Mouse (Mus musculus): Measurements from ENCODE around the gene Rps19bp1. TPM values are rescaled to one million over a fixed set of nuclear protein-coding genes. Genes with fewer than 3 reads are reported as not detected.

Gene Rps19bp1
- polyA plus RNA-seq, 1 experiment, result 25.8 TPM

GRCm38 (mm10) chr15:80256656-80257601, 7.2 kb downstream of the Rps19bp1 start:
- Histone ChIP-seq H3K4me3 (ENCODE audit: insufficient read depth, low read depth, low read length) (peak overlapping the region; percentile 93), H3K4me1 (ENCODE audit: control insufficient read depth, insufficient read depth, low read length) (peaks cover 14% of the 10 kb centered on the region; the same call in 1 of the 2 replicates), H3K27me3 (replicated peaks; ENCODE audit: control insufficient read depth, insufficient read depth, low read length) (no peaks in the 10 kb centered on the region), H3K36me3 (ENCODE audit: control insufficient read depth, insufficient read depth, low read length) (peaks cover 17% of the 10 kb centered on the region), H3K27ac (ENCODE audit: insufficient read depth, low read depth, low read length) (peak overlapping the region; percentile 81; the same call in 1 of the 2 replicates)
- DNase-seq, result no peak
- 34% methylated on average over 12 of the region's 12 CpGs for WGBS
- TF ChIP-seq CTCF (conservative IDR thresholded peaks at IDR 0.05; ENCODE audit: insufficient read depth, insufficient read length, low read depth, low read length), result no peak
- peak; percentile 16 for TF ChIP-seq POLR2A (IDR thresholded peaks at IDR 0.05; ENCODE audit: low read depth, low read length)

- Histone ChIP-seq H3K27ac (ENCODE audit: insufficient read depth, low read depth, low read length) (peak overlapping the region; percentile 81), H3K36me3 (ENCODE audit: control insufficient read depth, insufficient read depth, low read length) (peaks cover 17% of the 10 kb centered on the region), H3K4me1 (ENCODE audit: control insufficient read depth, insufficient read depth, low read length) (peaks cover 14% of the 10 kb centered on the region; the same call in 1 of the 2 replicates), H3K4me3 (ENCODE audit: insufficient read depth, low read depth, low read length) (peak overlapping the region; percentile 93), H3K27me3 (replicated peaks; ENCODE audit: control insufficient read depth, insufficient read depth, low read length) (no peaks in the 10 kb centered on the region)
- no peak for DNase-seq
- 3% methylated on average over 16 of the region's 16 CpGs for WGBS
- TF ChIP-seq CTCF (conservative IDR thresholded peaks at IDR 0.05; ENCODE audit: insufficient read depth, insufficient read length, low read depth, low read length) (no peak), POLR2A (IDR thresholded peaks at IDR 0.05; ENCODE audit: low read depth, low read length) (no peak)
Measured at GRCm38 (mm10) chr15:80256242-80256641, 7.9 kb downstream of the Rps19bp1 start.

GRCm38 (mm10) chr15:80255646-80256121, 8.4 kb downstream of the Rps19bp1 start:
- Histone ChIP-seq H3K36me3 (ENCODE audit: control insufficient read depth, insufficient read depth, low read length) (peaks cover 17% of the 10 kb centered on the region), H3K27ac (ENCODE audit: insufficient read depth, low read depth, low read length) (peak overlapping the region; percentile 99), H3K27me3 (replicated peaks; ENCODE audit: control insufficient read depth, insufficient read depth, low read length) (no peaks in the 10 kb centered on the region), H3K4me3 (ENCODE audit: insufficient read depth, low read depth, low read length) (peak overlapping the region; percentile 93), H3K4me1 (ENCODE audit: control insufficient read depth, insufficient read depth, low read length) (peaks cover 14% of the 10 kb centered on the region; the same call in 1 of the 2 replicates)
- no peak for TF ChIP-seq POLR2A (IDR thresholded peaks at IDR 0.05; ENCODE audit: low read depth, low read length)
- TF ChIP-seq CTCF (conservative IDR thresholded peaks at IDR 0.05; ENCODE audit: insufficient read depth, insufficient read length, low read depth, low read length), result no peak
- DNase-seq, result peak; percentile 86
- 1% methylated on average over 51 of the region's 51 CpGs for WGBS

- peaks cover 14% of the 10 kb centered on the region; the same call in 1 of the 2 replicates for H3K4me1 ChIP-seq (ENCODE audit: control insufficient read depth, insufficient read depth, low read length)
- peak within 1 kb of the TSS; percentile 99 for H3K27ac ChIP-seq (ENCODE audit: insufficient read depth, low read depth, low read length)
- peak; percentile 100 for DNase-seq
- no peaks in the 10 kb centered on the region for H3K27me3 ChIP-seq (replicated peaks; ENCODE audit: control insufficient read depth, insufficient read depth, low read length)
- TF ChIP-seq CTCF (conservative IDR thresholded peaks at IDR 0.05; ENCODE audit: insufficient read depth, insufficient read length, low read depth, low read length) (no peak), POLR2A (IDR thresholded peaks at IDR 0.05; ENCODE audit: low read depth, low read length) (peak; percentile 100)
- peaks cover 17% of the 10 kb centered on the region for H3K36me3 ChIP-seq (ENCODE audit: control insufficient read depth, insufficient read depth, low read length)
- under 1% methylated on average over 62 of the region's 62 CpGs for WGBS
- H3K4me3 ChIP-seq (ENCODE audit: insufficient read depth, low read depth, low read length), result peak within 1 kb of the TSS; percentile 93
Measured at GRCm38 (mm10) chr15:80254847-80255645, 9.1 kb downstream of the Rps19bp1 start, which contains the start of gene Atf4. TSS of gene Atf4 (plus strand) at chr15:80255184.

GRCm38 (mm10) chr15:80254207-80254606, 9.9 kb downstream of the Rps19bp1 start:
- 25% methylated on average over 6 of the region's 6 CpGs for WGBS
- H3K27me3 ChIP-seq (replicated peaks; ENCODE audit: control insufficient read depth, insufficient read depth, low read length), result no peaks in the 10 kb centered on the region
- H3K27ac ChIP-seq (ENCODE audit: insufficient read depth, low read depth, low read length), result peak overlapping the region; percentile 94
- H3K4me3 ChIP-seq (ENCODE audit: insufficient read depth, low read depth, low read length), result peak overlapping the region; percentile 60
- H3K4me1 ChIP-seq (ENCODE audit: control insufficient read depth, insufficient read depth, low read length), result peaks cover 14% of the 10 kb centered on the region; the same call in 1 of the 2 replicates
- peak; percentile 44 for DNase-seq
- TF ChIP-seq CTCF (conservative IDR thresholded peaks at IDR 0.05; ENCODE audit: insufficient read depth, insufficient read length, low read depth, low read length), result no peak
- TF ChIP-seq POLR2A (IDR thresholded peaks at IDR 0.05; ENCODE audit: low read depth, low read length), result no peak
- H3K36me3 ChIP-seq (ENCODE audit: control insufficient read depth, insufficient read depth, low read length), result peaks cover 20% of the 10 kb centered on the region

GRCm38 (mm10) chr15:80253530-80253929, 10.6 kb downstream of the Rps19bp1 start:
- peak; percentile 29 for DNase-seq
- 22% methylated on average over 2 of the region's 2 CpGs for WGBS
- peaks cover 20% of the 10 kb centered on the region for H3K36me3 ChIP-seq (ENCODE audit: control insufficient read depth, insufficient read depth, low read length)

More at GRCm38 (mm10) chr15:80253530-80253929, 10.6 kb downstream of the Rps19bp1 start:
- no peaks in the 10 kb centered on the region for H3K27me3 ChIP-seq (replicated peaks; ENCODE audit: control insufficient read depth, insufficient read depth, low read length)
- no peak for TF ChIP-seq CTCF (conservative IDR thresholded peaks at IDR 0.05; ENCODE audit: insufficient read depth, insufficient read length, low read depth, low read length)
- H3K4me3 ChIP-seq (ENCODE audit: insufficient read depth, low read depth, low read length), result no peak overlapping the region
- H3K27ac ChIP-seq (ENCODE audit: insufficient read depth, low read depth, low read length), result peak overlapping the region; percentile 22; the same call in 1 of the 2 replicates
- H3K4me1 ChIP-seq (ENCODE audit: control insufficient read depth, insufficient read depth, low read length), result peaks cover 14% of the 10 kb centered on the region; the same call in 1 of the 2 replicates
